Mouse (Mus musculus): ENCODE results near the gene Vmn1r95. TPM values are rescaled to one million over a fixed set of nuclear protein-coding genes. Genes with fewer than 3 reads are reported as not detected.
"Not testable (repeated sequence)": the region's sequence is repeated elsewhere in the genome, so short reads cannot be mapped to it uniquely, and the experiment has no call there.

Gene Vmn1r95
- not detected in 2 replicates for polyA plus RNA-seq (2014; fragmentation: Nextera tagmentation; extraction: Ambion mirVana)

- not testable (repeated sequence) for H3K9me3 ChIP-seq (ENCODE audit: low read depth, low read length); H3K4me1 ChIP-seq (ENCODE audit: insufficient read depth); H3K4me2 ChIP-seq; ATAC-seq (ENCODE audit: insufficient read depth); H3K27ac ChIP-seq (ENCODE audit: low read depth); DNase-seq; H3K36me3 ChIP-seq (ENCODE audit: insufficient read depth); H3K4me3 ChIP-seq (ENCODE audit: low read depth, low read length); H3K9ac ChIP-seq; H3K27me3 ChIP-seq (ENCODE audit: insufficient read depth, low read length)
- WGBS: no CpG with 5 or more reads among the region's 3 CpGs
These were observed at the start of gene Vmn1r95 for GRCm38 (mm10) chr7:20193410-20193809. TSS of gene Vmn1r95 (plus strand) at chr7:20193710.

GRCm38 (mm10) chr7:20168277-20168676, 25.2 kb upstream of the Vmn1r95 start, which contains the start of gene Vmn1r94:
TSS of gene Vmn1r94 (minus strand) at chr7:20168377.
- not testable (repeated sequence) for H3K4me2 ChIP-seq; H3K9ac ChIP-seq; H3K27ac ChIP-seq (ENCODE audit: low read depth); H3K36me3 ChIP-seq (ENCODE audit: insufficient read depth); ATAC-seq (ENCODE audit: insufficient read depth); H3K9me3 ChIP-seq (ENCODE audit: low read depth, low read length); H3K4me3 ChIP-seq (ENCODE audit: low read depth, low read length); DNase-seq; H3K27me3 ChIP-seq (ENCODE audit: insufficient read depth, low read length); H3K4me1 ChIP-seq (ENCODE audit: insufficient read depth)
- no CpG with 5 or more reads among the region's 3 CpGs for WGBS

GRCm38 (mm10) chr7:20205507-20205906, 12.0 kb downstream of the Vmn1r95 start, which contains the start of gene Gm6164:
TSS of gene Gm6164 (minus strand) at chr7:20205607.
- WGBS: no CpG with 5 or more reads among the region's 2 CpGs
- not testable (repeated sequence) for H3K4me3 ChIP-seq (ENCODE audit: low read depth, low read length); ATAC-seq (ENCODE audit: insufficient read depth); H3K9me3 ChIP-seq (ENCODE audit: low read depth, low read length); H3K27me3 ChIP-seq (ENCODE audit: insufficient read depth, low read length); H3K4me2 ChIP-seq; H3K36me3 ChIP-seq (ENCODE audit: insufficient read depth); H3K4me1 ChIP-seq (ENCODE audit: insufficient read depth); H3K27ac ChIP-seq (ENCODE audit: low read depth); DNase-seq; H3K9ac ChIP-seq

GRCm38 (mm10) chr7:20233728-20234127, 40.2 kb downstream of the Vmn1r95 start, which contains the start of gene Gm4498:
TSS of gene Gm4498 (minus strand) at chr7:20233828.
- not testable (repeated sequence) for H3K9me3 ChIP-seq (ENCODE audit: low read depth, low read length); H3K9ac ChIP-seq; H3K36me3 ChIP-seq (ENCODE audit: insufficient read depth); H3K4me1 ChIP-seq (ENCODE audit: insufficient read depth); H3K4me2 ChIP-seq; ATAC-seq (ENCODE audit: insufficient read depth); DNase-seq; H3K4me3 ChIP-seq (ENCODE audit: low read depth, low read length); H3K27ac ChIP-seq (ENCODE audit: low read depth); H3K27me3 ChIP-seq (ENCODE audit: insufficient read depth, low read length)
- WGBS: no CpG with 5 or more reads among the region's 2 CpGs

Other genes with a start within 250 kb of the Vmn1r95 start
- gene Igsf23, start 243.0 kb upstream of the Vmn1r95 start, polyA plus RNA-seq (2014; fragmentation: Nextera tagmentation; extraction: Ambion mirVana): 1.2 and 1.3 TPM in 2 replicates
- gene Ceacam20, start 228.3 kb upstream of the Vmn1r95 start, polyA plus RNA-seq (2014; fragmentation: Nextera tagmentation; extraction: Ambion mirVana): not detected in 2 replicates
- gene Nlrp9b, start 202.2 kb upstream of the Vmn1r95 start, polyA plus RNA-seq (2014; fragmentation: Nextera tagmentation; extraction: Ambion mirVana): not detected in 2 replicates
- gene Vmn1r91, start 94.0 kb upstream of the Vmn1r95 start, polyA plus RNA-seq (2014; fragmentation: Nextera tagmentation; extraction: Ambion mirVana): not detected in 2 replicates
- not detected in 2 replicates for gene Gm16442, start 71.1 kb upstream of the Vmn1r95 start, polyA plus RNA-seq (2014; fragmentation: Nextera tagmentation; extraction: Ambion mirVana)
- gene Vmn1r93, start 54.6 kb upstream of the Vmn1r95 start, polyA plus RNA-seq (2014; fragmentation: Nextera tagmentation; extraction: Ambion mirVana): not detected in 2 replicates
- not detected in 2 replicates for gene Vmn1r94, start 25.3 kb upstream of the Vmn1r95 start, polyA plus RNA-seq (2014; fragmentation: Nextera tagmentation; extraction: Ambion mirVana)
- not detected in 2 replicates for gene Gm6164, start 11.9 kb downstream of the Vmn1r95 start, polyA plus RNA-seq (2014; fragmentation: Nextera tagmentation; extraction: Ambion mirVana)
- gene Gm4498, start 40.1 kb downstream of the Vmn1r95 start, polyA plus RNA-seq (2014; fragmentation: Nextera tagmentation; extraction: Ambion mirVana): not detected in 2 replicates
- not detected in 2 replicates for gene Gm5890, start 69.1 kb downstream of the Vmn1r95 start, polyA plus RNA-seq (2014; fragmentation: Nextera tagmentation; extraction: Ambion mirVana)
- gene Gm4133, start 140.4 kb downstream of the Vmn1r95 start, polyA plus RNA-seq (2014; fragmentation: Nextera tagmentation; extraction: Ambion mirVana): not detected in 2 replicates
- gene Gm5728, start 181.7 kb downstream of the Vmn1r95 start, polyA plus RNA-seq (2014; fragmentation: Nextera tagmentation; extraction: Ambion mirVana): not detected in 2 replicates
- gene Vmn1r100, start 224.2 kb downstream of the Vmn1r95 start, polyA plus RNA-seq (2014; fragmentation: Nextera tagmentation; extraction: Ambion mirVana): not detected in 2 replicates
- gene Vmn1r101, start 248.9 kb downstream of the Vmn1r95 start, polyA plus RNA-seq (2014; fragmentation: Nextera tagmentation; extraction: Ambion mirVana): not detected in 2 replicates

All from lung, embryonic 14.5 days (tissue).